Mouse (Mus musculus) heart, postnatal 0 days (tissue): ENCODE measurements at regions not wholly inside any gene's neighbourhood (a gene's known extent, or its start where the extent isn't known, plus 50 kb on each side); places are given as distances from the start of the nearest gene placed in this dataset.

ENCODE experiments used
- CTCF ChIP-seq: IDR thresholded peaks from 2 replicates; pipeline ENCODE4 v1.5.1; 2016; ENCODE audit warnings: antibody characterized with exemption, control low read depth, low read depth
- EP300 ChIP-seq: IDR thresholded peaks from 2 replicates; pipeline ENCODE4 v1.6.1; 2016; ENCODE audit warnings: antibody characterized with exemption, low read depth

- no peak for TF ChIP-seq CTCF
- no peak for TF ChIP-seq EP300
Observed at GRCm38 (mm10) chr16:30765591-30765990, 166.1 kb downstream of the Fam43a start.
